Mouse (Mus musculus): Measurements from ENCODE around the gene Plxnb3. TPM values are rescaled to one million over a fixed set of nuclear protein-coding genes. Genes with fewer than 3 reads are reported as not detected.

The Plxnb3 gene
- total and polyA plus RNA-seq, 2 experiments from 2014 or later: 0.31 to 0.67 TPM

GRCm38 (mm10) chrX:73765311-73765710, 8.4 kb downstream of the Plxnb3 start:
- DNase-seq (ENCODE audit: low spot score) (peak; percentile 61), ATAC-seq (ENCODE audit: insufficient read depth, low read depth) (peak; percentile 70; the same call in 1 of the 2 replicates)
- no peaks in the 10 kb centered on the region for H3K4me1 ChIP-seq (ENCODE audit: control insufficient read depth, insufficient read depth)
- H3K27ac ChIP-seq (ENCODE audit: low read depth): peak overlapping the region; percentile 30; the same call in 1 of the 2 replicates
- no peaks in the 10 kb centered on the region for H3K9me3 ChIP-seq (replicated peaks; ENCODE audit: control insufficient read depth, low read length)
- H3K36me3 ChIP-seq (replicated peaks; ENCODE audit: control insufficient read depth, insufficient read depth, low read length): no peaks in the 10 kb centered on the region
- no peaks in the 10 kb centered on the region for H3K27me3 ChIP-seq (ENCODE audit: control insufficient read depth, insufficient read depth, low read length)
- H3K4me2 ChIP-seq (ENCODE audit: low read depth, low read length): no peak overlapping the region
- TF ChIP-seq EP300 (IDR thresholded peaks at IDR 0.05; ENCODE audit: low read depth) (no peak), CTCF (IDR thresholded peaks at IDR 0.05; ENCODE audit: low read depth) (no peak)
- WGBS: 32% methylated on average over 1 of the region's 1 CpGs
- no peak overlapping the region for H3K4me3 ChIP-seq (ENCODE audit: low read depth, low read length)
- H3K9ac ChIP-seq (replicated peaks; ENCODE audit: low read depth, low read length): no peak overlapping the region

- DNase-seq (ENCODE audit: low spot score): no peak
Measured at GRCm38 (mm10) chrX:73767267-73767666, 10.4 kb downstream of the Plxnb3 start.

GRCm38 (mm10) chrX:73774168-73774760, 17.4 kb downstream of the Plxnb3 start, which contains the start of gene Srpk3:
Gene Srpk3, plus strand, starts transcription at chrX:73774405.
- no peaks in the 10 kb centered on the region for H3K27me3 ChIP-seq (ENCODE audit: control insufficient read depth, insufficient read depth, low read length)
- H3K9me3 ChIP-seq (replicated peaks; ENCODE audit: control insufficient read depth, low read length): no peaks in the 10 kb centered on the region
- H3K4me1 ChIP-seq (ENCODE audit: control insufficient read depth, insufficient read depth): no peaks in the 10 kb centered on the region
- peaks cover 24% of the 10 kb centered on the region for H3K36me3 ChIP-seq (replicated peaks; ENCODE audit: control insufficient read depth, insufficient read depth, low read length)
- peak within 1 kb of the TSS; percentile 55 for H3K9ac ChIP-seq (replicated peaks; ENCODE audit: low read depth, low read length)
- H3K4me3 ChIP-seq (ENCODE audit: low read depth, low read length): peak within 1 kb of the TSS; percentile 38
- H3K27ac ChIP-seq (ENCODE audit: low read depth): peak within 1 kb of the TSS; percentile 93
- ATAC-seq (ENCODE audit: insufficient read depth, low read depth) (peak; percentile 87), DNase-seq (ENCODE audit: low spot score) (peak; percentile 63)
- H3K4me2 ChIP-seq (ENCODE audit: low read depth, low read length): peak within 1 kb of the TSS; percentile 57
- WGBS: 32% methylated on average over 9 of the region's 9 CpGs
- TF ChIP-seq EP300 (IDR thresholded peaks at IDR 0.05; ENCODE audit: low read depth) (no peak), CTCF (IDR thresholded peaks at IDR 0.05; ENCODE audit: low read depth) (peak; percentile 4; the same call in 1 of the 2 replicates)

More at GRCm38 (mm10) chrX:73767267-73767666, 10.4 kb downstream of the Plxnb3 start:
- TF ChIP-seq EP300 (IDR thresholded peaks at IDR 0.05; ENCODE audit: low read depth) (no peak), CTCF (IDR thresholded peaks at IDR 0.05; ENCODE audit: low read depth) (peak; percentile 55)
- H3K4me3 ChIP-seq (ENCODE audit: low read depth, low read length): no peak overlapping the region
- H3K36me3 ChIP-seq (replicated peaks; ENCODE audit: control insufficient read depth, insufficient read depth, low read length): no peaks in the 10 kb centered on the region
- H3K4me1 ChIP-seq (ENCODE audit: control insufficient read depth, insufficient read depth): no peaks in the 10 kb centered on the region
- no peak; the same call in 1 of the 2 replicates for ATAC-seq (ENCODE audit: insufficient read depth, low read depth)
- H3K9ac ChIP-seq (replicated peaks; ENCODE audit: low read depth, low read length): no peak overlapping the region
- H3K9me3 ChIP-seq (replicated peaks; ENCODE audit: control insufficient read depth, low read length): no peaks in the 10 kb centered on the region
- no peak overlapping the region for H3K27ac ChIP-seq (ENCODE audit: low read depth)
- H3K4me2 ChIP-seq (ENCODE audit: low read depth, low read length): no peak overlapping the region
- H3K27me3 ChIP-seq (ENCODE audit: control insufficient read depth, insufficient read depth, low read length): no peaks in the 10 kb centered on the region
- WGBS: 72% methylated on average over 9 of the region's 9 CpGs

- H3K27me3 ChIP-seq (ENCODE audit: control insufficient read depth, insufficient read depth, low read length): no peaks in the 10 kb centered on the region
- H3K4me2 ChIP-seq (ENCODE audit: low read depth, low read length): peak overlapping the region; percentile 57
- H3K36me3 ChIP-seq (replicated peaks; ENCODE audit: control insufficient read depth, insufficient read depth, low read length): peaks cover 31% of the 10 kb centered on the region
- H3K9ac ChIP-seq (replicated peaks; ENCODE audit: low read depth, low read length): peak overlapping the region; percentile 55
- 41% methylated on average over 10 of the region's 10 CpGs for WGBS
- H3K27ac ChIP-seq (ENCODE audit: low read depth): peak overlapping the region; percentile 93
- no peaks in the 10 kb centered on the region for H3K4me1 ChIP-seq (ENCODE audit: control insufficient read depth, insufficient read depth)
- ATAC-seq (ENCODE audit: insufficient read depth, low read depth): peak; percentile 74
- H3K9me3 ChIP-seq (replicated peaks; ENCODE audit: control insufficient read depth, low read length): no peaks in the 10 kb centered on the region
- TF ChIP-seq EP300 (IDR thresholded peaks at IDR 0.05; ENCODE audit: low read depth) (no peak), CTCF (IDR thresholded peaks at IDR 0.05; ENCODE audit: low read depth) (no peak)
- peak overlapping the region; percentile 38 for H3K4me3 ChIP-seq (ENCODE audit: low read depth, low read length)
- peak; percentile 38 for DNase-seq (ENCODE audit: low spot score)
Measured at GRCm38 (mm10) chrX:73774802-73775483, 18.1 kb downstream of the Plxnb3 start.

- no peaks in the 10 kb centered on the region for H3K9me3 ChIP-seq (replicated peaks; ENCODE audit: control insufficient read depth, low read length)
- no peak for DNase-seq (ENCODE audit: low spot score)
- H3K27ac ChIP-seq (ENCODE audit: low read depth): no peak overlapping the region
- H3K9ac ChIP-seq (replicated peaks; ENCODE audit: low read depth, low read length): no peak overlapping the region
- no peak for ATAC-seq (ENCODE audit: insufficient read depth, low read depth)
- H3K4me2 ChIP-seq (ENCODE audit: low read depth, low read length): no peak overlapping the region
- peaks cover 45% of the 10 kb centered on the region for H3K36me3 ChIP-seq (replicated peaks; ENCODE audit: control insufficient read depth, insufficient read depth, low read length)
- H3K4me3 ChIP-seq (ENCODE audit: low read depth, low read length): no peak overlapping the region
- TF ChIP-seq CTCF (IDR thresholded peaks at IDR 0.05; ENCODE audit: low read depth): no peak
- no peak for TF ChIP-seq EP300 (IDR thresholded peaks at IDR 0.05; ENCODE audit: low read depth)
- peaks cover 10% of the 10 kb centered on the region; the same call in 1 of the 2 replicates for H3K4me1 ChIP-seq (ENCODE audit: control insufficient read depth, insufficient read depth)
- WGBS: 79% methylated on average over 3 of the region's 3 CpGs
- H3K27me3 ChIP-seq (ENCODE audit: control insufficient read depth, insufficient read depth, low read length): no peaks in the 10 kb centered on the region
Measured at GRCm38 (mm10) chrX:73782227-73782626, 25.3 kb downstream of the Plxnb3 start.

All from heart, postnatal 0 days (tissue).